Mouse (Mus musculus): ENCODE results near the gene Slc26a6.

The Slc26a6 gene

GRCm38 (mm10) chr9:108845390-108845789 is 7.7 kb upstream of the Slc26a6 start:
- CTCF ChIA-PET = no interaction called here

GRCm38 (mm10) chr9:108847374-108847773 is 5.7 kb upstream of the Slc26a6 start:
- CTCF ChIA-PET = no interaction called here

GRCm38 (mm10) chr9:108848419-108848818 is 4.7 kb upstream of the Slc26a6 start:
- CTCF ChIA-PET = no interaction called here

GRCm38 (mm10) chr9:108853635-108854240 is 655 bp downstream of the Slc26a6 start:
- CTCF ChIA-PET = no interaction called here

- CTCF ChIA-PET = no interaction called here
These were observed 1.2 kb downstream of the Slc26a6 start for GRCm38 (mm10) chr9:108854241-108854696.

GRCm38 (mm10) chr9:108855335-108855734 is 2.3 kb downstream of the Slc26a6 start:
- CTCF ChIA-PET = no interaction called here

- CTCF ChIA-PET = no interaction called here
These were observed 5.9 kb downstream of the Slc26a6 start for GRCm38 (mm10) chr9:108858792-108859527.

- CTCF ChIA-PET = no interaction called here
These were observed 59.2 kb downstream of the Slc26a6 start for GRCm38 (mm10) chr9:108912308-108912707.

- CTCF ChIA-PET = no interaction called here
These were observed 60.1 kb downstream of the Slc26a6 start for GRCm38 (mm10) chr9:108913161-108913560.

GRCm38 (mm10) chr9:108913621-108914020 is 60.5 kb downstream of the Slc26a6 start:
- CTCF ChIA-PET = no interaction called here

GRCm38 (mm10) chr9:108914491-108914890 is 61.4 kb downstream of the Slc26a6 start, which contains the start of gene Tmem89:
Gene Tmem89 (plus strand): TSS chr9:108914619.
- CTCF ChIA-PET = no interaction called here

- CTCF ChIA-PET = no interaction called here
These were observed 72.8 kb downstream of the Slc26a6 start for GRCm38 (mm10) chr9:108925897-108926296.

- CTCF ChIA-PET = interaction anchor here (0.6 kb wide), 1 partner anchor 1347 kb away, joined by 6 read pairs; no protein-coding TSS in a partner anchor
These were observed 75.3 kb downstream of the Slc26a6 start for GRCm38 (mm10) chr9:108928424-108928823.

GRCm38 (mm10) chr9:108935991-108936390 is 82.9 kb downstream of the Slc26a6 start:
- CTCF ChIA-PET = interaction anchor here (0.6 kb wide), 1 partner anchor 131 kb away, joined by 4 read pairs; no protein-coding TSS in a partner anchor

- CTCF ChIA-PET = interaction anchor here (0.7 kb wide), 1 partner anchor 101 kb away, joined by 3 read pairs; no protein-coding TSS in a partner anchor
These were observed 83.6 kb downstream of the Slc26a6 start, which contains the start of gene Uqcrc1 for GRCm38 (mm10) chr9:108936418-108937364. Gene Uqcrc1 (plus strand): TSS chr9:108936633.

GRCm38 (mm10) chr9:108945111-108945510 is 92.0 kb downstream of the Slc26a6 start:
- CTCF ChIA-PET = no interaction called here

- CTCF ChIA-PET = no interaction called here
These were observed 92.5 kb downstream of the Slc26a6 start for GRCm38 (mm10) chr9:108945608-108946007.

- CTCF ChIA-PET = no interaction called here
These were observed 96.3 kb downstream of the Slc26a6 start for GRCm38 (mm10) chr9:108949231-108949966.

GRCm38 (mm10) chr9:108949967-108950728 is 97.1 kb downstream of the Slc26a6 start:
- CTCF ChIA-PET = no interaction called here

- CTCF ChIA-PET = no interaction called here
These were observed 100.1 kb downstream of the Slc26a6 start, which contains the start of gene Col7a1 for GRCm38 (mm10) chr9:108953081-108953636. Gene Col7a1 (plus strand): TSS chr9:108953586.

Measured in spleen, embryonic (tissue).